In genomic region chr8:20612721-20613120, GRCm38 (mm10) we compare ENCODE assay signal across 2 mouse cellular contexts. TPM values are rescaled to one million over a fixed set of nuclear protein-coding genes. Genes with fewer than 3 reads are reported as not detected.
"Had no signal": no experiment of that assay in that cellular context is flagged by ENCODE, and none has a peak within 500 bp of the region (broad histone marks: within the 10 kb centered on the region; RNA-seq: fewer than 3 reads in every experiment).

No protein-coding gene starts in this region.

RNA-seq across cellular contexts. Expression of gene Gm21119, which starts 2.0 kb away (rescaled TPM):
- total RNA-seq: common myeloid progenitor, adult 5-6 weeks; granulocyte monocyte progenitor cell, adult 5-6 weeks had no signal
